Comparison of ENCODE assay signal across 8 mouse cellular contexts in the genomic region with DNA sequence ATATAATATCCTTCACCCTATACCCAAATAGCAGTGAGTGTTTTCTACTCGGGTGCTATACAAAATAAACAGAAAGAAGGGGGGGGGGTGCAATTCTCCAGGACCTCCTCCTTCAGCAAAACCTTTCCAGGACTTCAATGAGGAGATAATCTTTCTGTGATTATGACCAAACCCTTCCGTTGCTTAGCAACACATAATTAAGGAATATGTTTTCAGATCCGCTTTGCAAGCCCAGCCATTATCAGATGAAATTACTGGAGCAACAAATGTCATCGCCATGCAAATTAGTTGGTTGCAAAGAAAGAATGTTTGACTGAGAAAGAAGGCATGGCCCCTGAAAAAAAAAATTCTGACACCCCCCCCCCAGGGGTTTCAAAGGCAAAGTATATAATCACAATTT.
A peak's percentile ranks its signal among the peaks of the same experiment; 100 is the strongest.
DNase-seq lines count a peak whose midpoint lies in the region; ATAC-seq and TF ChIP-seq lines count a peak whose summit lies in the region.
"Had no signal": no experiment of that assay in that cellular context is flagged by ENCODE, and none has a peak within 500 bp of the region (broad histone marks: within the 10 kb centered on the region; RNA-seq: fewer than 3 reads in every experiment).

No protein-coding gene starts in this region.

- no peak for TF ChIP-seq CTCF in heart, postnatal 0 days (IDR thresholded peaks at IDR 0.05; ENCODE audit: low read depth)

- H3K9ac ChIP-seq in heart, postnatal 0 days (replicated peaks; ENCODE audit: low read depth, low read length): no peak overlapping the region
- no peak overlapping the region for H3K9ac ChIP-seq in limb, embryonic 14.5 days (ENCODE audit: low read depth, low read length, severe bottlenecking)

- DNase-seq in heart, postnatal 0 days (ENCODE audit: low spot score): no peak
- DNase-seq in heart, adult 18-20 months: no peak
- peak; percentile 61 for DNase-seq in MN1 (ENCODE audit: low spot score)
- peak; percentile 22 for DNase-seq in brain, embryonic 18.5 days (ENCODE audit: low read depth, low spot score)
- peak; percentile 29 for DNase-seq in limb, embryonic 14.5 days (ENCODE audit: low spot score)
- no peak for DNase-seq in ovary, postnatal 36 days (ENCODE audit: low spot score)
- DNase-seq in embryo, embryonic 10 days (ENCODE audit: low spot score): no peak

- H3K27me3 ChIP-seq in heart, postnatal 0 days (ENCODE audit: control insufficient read depth, insufficient read depth, low read length): no peaks in the 10 kb centered on the region
- H3K27me3 ChIP-seq in limb, embryonic 14.5 days (ENCODE audit: control insufficient read depth, insufficient read depth, low read length): no peaks in the 10 kb centered on the region

- H3K4me3 ChIP-seq in heart, postnatal 0 days (ENCODE audit: low read depth, low read length): no peak overlapping the region
- no peak overlapping the region for H3K4me3 ChIP-seq in limb, embryonic 14.5 days (replicated peaks; ENCODE audit: low read length)

- H3K4me1 ChIP-seq in heart, postnatal 0 days (ENCODE audit: control insufficient read depth, insufficient read depth): peaks cover 75% of the 10 kb centered on the region
- peaks cover 20% of the 10 kb centered on the region for H3K4me1 ChIP-seq in limb, embryonic 14.5 days (ENCODE audit: control insufficient read depth, insufficient read depth, low read length)

- ATAC-seq in heart, postnatal 0 days (ENCODE audit: insufficient read depth, low read depth): no peak
- no peak; the same call in 1 of the 2 replicates for ATAC-seq in limb, embryonic 14.5 days (ENCODE audit: low FRiP score, low read depth)

- no peak for TF ChIP-seq POLR2A in limb, embryonic 14.5 days (IDR thresholded peaks at IDR 0.05; ENCODE audit: borderline replicate concordance, extremely low read depth, insufficient read depth, insufficient read length)

- no peaks in the 10 kb centered on the region for H3K9me3 ChIP-seq in heart, postnatal 0 days (replicated peaks; ENCODE audit: control insufficient read depth, low read length)
- no peaks in the 10 kb centered on the region for H3K9me3 ChIP-seq in limb, embryonic 14.5 days (ENCODE audit: control insufficient read depth, low read length)

- peak overlapping the region; percentile 70 for H3K27ac ChIP-seq in heart, postnatal 0 days (ENCODE audit: low read depth)
- H3K27ac ChIP-seq in limb, embryonic 14.5 days (replicated peaks; ENCODE audit: low read depth, low read length): no peak overlapping the region
- H3K27ac ChIP-seq: kidney, postnatal 0 days had no signal

- no peak for TF ChIP-seq EP300 in heart, postnatal 0 days (IDR thresholded peaks at IDR 0.05; ENCODE audit: low read depth)

- peaks cover 9% of the 10 kb centered on the region; the same call in 1 of the 2 replicates for H3K36me3 ChIP-seq in heart, postnatal 0 days (replicated peaks; ENCODE audit: control insufficient read depth, insufficient read depth, low read length)
- H3K36me3 ChIP-seq in limb, embryonic 14.5 days (ENCODE audit: control insufficient read depth, insufficient read depth, low read length): peaks cover 8% of the 10 kb centered on the region; the same call in 1 of the 2 replicates

- H3K4me2 ChIP-seq in heart, postnatal 0 days (ENCODE audit: low read depth, low read length): peak overlapping the region; percentile 31; the same call in 1 of the 2 replicates
- H3K4me2 ChIP-seq in limb, embryonic 14.5 days (replicated peaks; ENCODE audit: low read depth, low read length, severe bottlenecking): 0 out of 2 replicates have a peak overlapping the region, but pooled peaks have one; percentile 5

- WGBS in heart, postnatal 0 days: 20% methylated on average over 4 of the region's 4 CpGs
- whole genome bisulfite sequencing in limb, embryonic 14.5 days: 55% methylated on average over 4 of the region's 4 CpGs

Comparison
In these comparisons a context has a peak if more than half of its experiments do, and no peak if none do; other contexts are left out.
1. DNase-seq: peak in MN1 (single experiment), brain, embryonic 18.5 days (single experiment) and limb, embryonic 14.5 days (single experiment); none in heart, postnatal 0 days (single experiment), heart, adult 18-20 months (0 of 2), ovary, postnatal 36 days (single experiment) and embryo, embryonic 10 days (single experiment).